Comparison of ENCODE assay signal across 7 mouse cellular contexts in the genomic region with DNA sequence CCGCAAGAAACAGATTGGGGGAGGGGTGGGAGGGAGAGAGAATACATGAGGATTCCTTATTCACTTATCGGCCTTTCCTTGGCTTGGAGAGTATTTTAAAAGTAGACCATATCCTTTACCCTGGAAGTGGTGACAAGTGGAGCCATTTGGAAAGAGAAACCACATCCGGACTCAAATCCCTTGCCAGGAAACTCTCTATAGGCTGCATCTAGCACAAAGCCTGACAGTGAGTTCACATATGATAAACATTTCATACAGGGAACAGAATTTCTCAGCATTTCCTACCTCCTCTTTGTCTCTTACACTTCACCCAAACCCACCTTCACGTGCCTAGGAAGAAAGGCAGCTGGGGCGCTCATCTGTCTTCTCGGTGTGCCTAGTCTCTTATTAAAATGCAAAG. TPM values are rescaled to one million over a fixed set of nuclear protein-coding genes. Genes with fewer than 3 reads are reported as not detected.
A peak's percentile ranks its signal among the peaks of the same experiment; 100 is the strongest.
DNase-seq lines count a peak whose midpoint lies in the region; ATAC-seq and TF ChIP-seq lines count a peak whose summit lies in the region.

No protein-coding gene starts in this region.

- no peaks in the 10 kb centered on the region for H3K9me3 ChIP-seq in CH12.LX (replicated peaks; ENCODE audit: low read length)
- no peaks in the 10 kb centered on the region for H3K9me3 ChIP-seq in erythroblast, embryonic 14.5 days (ENCODE audit: control insufficient read depth, low read length)
- H3K9me3 ChIP-seq in limb, embryonic 13.5 days, result no peaks in the 10 kb centered on the region
- H3K9me3 ChIP-seq in stomach, embryonic 15.5 days, result no peaks in the 10 kb centered on the region

- no peak for TF ChIP-seq RAD21 in CH12.LX (IDR thresholded peaks at IDR 0.05; ENCODE audit: low read depth, low read length)

- H3K36me3 ChIP-seq in CH12.LX (replicated peaks in 1 of 2; ENCODE audit: control insufficient read depth in 1 of 2, insufficient read depth in 1 of 2, low read length in 1 of 2), result peaks cover 18 to 51% of the 10 kb centered on the region in 2 experiments
- peaks cover 15% of the 10 kb centered on the region for H3K36me3 ChIP-seq in erythroblast, embryonic 14.5 days (ENCODE audit: control insufficient read depth)
- peaks cover 37% of the 10 kb centered on the region for H3K36me3 ChIP-seq in limb, embryonic 13.5 days
- H3K36me3 ChIP-seq in stomach, embryonic 15.5 days, result peaks cover 5% of the 10 kb centered on the region; the same call in 1 of the 2 replicates

- TF ChIP-seq POLR2A in CH12.LX (IDR thresholded peaks at IDR 0.05; ENCODE audit: low read depth, low read length), result no peak

- peak overlapping the region; percentile 85 for H3K4me2 ChIP-seq in CH12.LX (ENCODE audit: insufficient read depth, low read depth, poor library complexity, severe bottlenecking)
- H3K4me2 ChIP-seq in limb, embryonic 13.5 days (replicated peaks), result peak overlapping the region; percentile 84
- H3K4me2 ChIP-seq in stomach, embryonic 15.5 days, result peak overlapping the region; percentile 83

- H3K27ac ChIP-seq in CH12.LX (ENCODE audit: insufficient read depth, low read depth), result no peak overlapping the region
- H3K27ac ChIP-seq in limb, embryonic 13.5 days, result peak overlapping the region; percentile 77
- peak overlapping the region; percentile 94 for H3K27ac ChIP-seq in stomach, embryonic 15.5 days

- peak overlapping the region; percentile 71 for H3K9ac ChIP-seq in CH12.LX (ENCODE audit: insufficient read depth, low read depth)
- peak overlapping the region; percentile 85 for H3K9ac ChIP-seq in limb, embryonic 13.5 days
- H3K9ac ChIP-seq in stomach, embryonic 15.5 days, result peak overlapping the region; percentile 63; the same call in 1 of the 2 replicates

- H3K27me3 ChIP-seq in CH12.LX (replicated peaks), result no peaks in the 10 kb centered on the region
- peaks cover 6% of the 10 kb centered on the region; the same call in 1 of the 2 replicates for H3K27me3 ChIP-seq in erythroblast, embryonic 14.5 days (ENCODE audit: control insufficient read depth)
- no peaks in the 10 kb centered on the region for H3K27me3 ChIP-seq in limb, embryonic 13.5 days
- H3K27me3 ChIP-seq in stomach, embryonic 15.5 days (replicated peaks), result no peaks in the 10 kb centered on the region

- H3K4me1 ChIP-seq in CH12.LX (ENCODE audit: control insufficient read depth in 1 of 2, insufficient read depth in 2 of 2), result peaks cover 0 to 29% of the 10 kb centered on the region in 2 experiments; a peak in 3 of 4 replicates
- peaks cover 31% of the 10 kb centered on the region for H3K4me1 ChIP-seq in erythroblast, embryonic 14.5 days (ENCODE audit: control insufficient read depth)
- H3K4me1 ChIP-seq in limb, embryonic 13.5 days, result peaks cover 18% of the 10 kb centered on the region
- H3K4me1 ChIP-seq in stomach, embryonic 15.5 days, result peaks cover 11% of the 10 kb centered on the region; the same call in 1 of the 2 replicates

- no peak for TF ChIP-seq CTCF in CH12.LX (conservative IDR thresholded peaks at IDR 0.05 in 1 of 2, IDR thresholded peaks at IDR 0.05 in 1 of 2; ENCODE audit: low read depth in 2 of 2, low read length in 2 of 2)

- dilution Hi-C loops in CH12.LX (cut with MboI; ENCODE audit: extremely low pct_ligation_motif_present, extremely low pct_unique_long_range_greater_than_20kb, low sequenced_read_pairs), result no loop called here

- in situ Hi-C loops in CH12.LX (cut with MboI; ENCODE audit: low pct_ligation_motif_present, low pct_unique_long_range_greater_than_20kb, low sequenced_read_pairs), result no loop called here

- DNase-seq in 416B (ENCODE audit: low read depth), result peak; percentile 64
- no peak for DNase-seq in CH12.LX (ENCODE audit: extremely low read depth)
- no peak for DNase-seq in ovary, postnatal 14 days (ENCODE audit: low spot score)

- no peak for ATAC-seq in limb, embryonic 13.5 days (ENCODE audit: low FRiP score, low read depth)
- ATAC-seq in stomach, embryonic 15.5 days (ENCODE audit: insufficient read depth, low FRiP score, low read depth), result no peak
- no peak for ATAC-seq in frontal cortex, adult (ENCODE audit: low TSS enrichment)

- peak overlapping the region; percentile 67 to 75 (median 67) for H3K4me3 ChIP-seq in CH12.LX (replicated peaks in 1 of 3; ENCODE audit: low read depth in 2 of 3, low read length in 2 of 3, poor library complexity in 1 of 3)
- H3K4me3 ChIP-seq in erythroblast, embryonic 14.5 days (replicated peaks), result peak overlapping the region; percentile 81
- H3K4me3 ChIP-seq in limb, embryonic 13.5 days, result peak overlapping the region; percentile 59
- H3K4me3 ChIP-seq in stomach, embryonic 15.5 days (replicated peaks), result peak overlapping the region; percentile 67

- WGBS in limb, embryonic 13.5 days, result 9% methylated on average over 6 of the region's 6 CpGs
- WGBS in stomach, embryonic 15.5 days, result 3% methylated on average over 6 of the region's 6 CpGs

- peaks cover 6% of the 10 kb centered on the region; the same call in 1 of the 2 replicates for H3K79me2 ChIP-seq in CH12.LX (replicated peaks; ENCODE audit: control insufficient read depth, extremely low read depth, insufficient read depth, poor library complexity, severe bottlenecking)

- TF ChIP-seq EP300 in CH12.LX (IDR thresholded peaks at IDR 0.05; ENCODE audit: low read length), result no peak

TF ChIP-seq in CH12.LX, 34 proteins besides CTCF, POLR2A, EP300 and RAD21:
- TF ChIP-seq BHLHE40 (IDR thresholded peaks at IDR 0.05; ENCODE audit: low read depth, low read length), result peak; percentile 78
- no peak for TF ChIP-seq MEF2A (IDR thresholded peaks at IDR 0.05; ENCODE audit: borderline replicate concordance, low read depth, low read length)
- 0 out of 2 replicates have a peak, but pooled peaks have one; percentile 31 for TF ChIP-seq MYC (IDR thresholded peaks at IDR 0.05; ENCODE audit: low read depth, low read length)

RNA-seq across cellular contexts. Expression of gene Fbf1, which starts 0.7 kb away (rescaled TPM):
- total RNA-seq in CH12.LX (2012; rRNA removed) (44.8 and 45.5 TPM in 2 replicates), CH12.LX (2014; rRNA removed) (23.9 and 26.6 TPM in 2 replicates)
- polyA plus RNA-seq in CH12.LX (2012; ENCODE audit: insufficient read length, low read depth), result 39.0 and 40.7 TPM in 2 replicates
- polyA plus RNA-seq in erythroblast, embryonic 14.5 days (2012), result 1.1 and 1.3 TPM in 2 replicates
- 48.6 and 48.9 TPM in 2 replicates for polyA plus RNA-seq in limb, embryonic 13.5 days (2015; fragmentation: Nextera tagmentation; extraction: Ambion mirVana)
- polyA plus RNA-seq in stomach, embryonic 15.5 days (2015; fragmentation: Nextera tagmentation; extraction: Ambion mirVana), result 26.8 and 31.8 TPM in 2 replicates

RNA-seq across cellular contexts. Expression of gene Mrpl38, which starts 28.6 kb away (rescaled TPM):
- total RNA-seq in CH12.LX (2012; rRNA removed) (157 and 159 TPM in 2 replicates), CH12.LX (2014; rRNA removed) (95.6 and 109 TPM in 2 replicates)
- 171 and 188 TPM in 2 replicates for polyA plus RNA-seq in CH12.LX (2012; ENCODE audit: insufficient read length, low read depth)
- 7.7 and 8.4 TPM in 2 replicates for polyA plus RNA-seq in erythroblast, embryonic 14.5 days (2012)
- 86.0 and 86.3 TPM in 2 replicates for polyA plus RNA-seq in limb, embryonic 13.5 days (2015; fragmentation: Nextera tagmentation; extraction: Ambion mirVana)
- polyA plus RNA-seq in stomach, embryonic 15.5 days (2015; fragmentation: Nextera tagmentation; extraction: Ambion mirVana), result 94.8 and 102 TPM in 2 replicates

RNA-seq across cellular contexts. Expression of gene Ten1, which starts 31.4 kb away (rescaled TPM):
- total RNA-seq in CH12.LX (2012; rRNA removed) (76.5 and 77.4 TPM in 2 replicates), CH12.LX (2014; rRNA removed) (66.7 and 74.4 TPM in 2 replicates)
- polyA plus RNA-seq in CH12.LX (2012; ENCODE audit: insufficient read length, low read depth), result 70.4 and 81.8 TPM in 2 replicates
- 7.6 and 10.2 TPM in 2 replicates for polyA plus RNA-seq in erythroblast, embryonic 14.5 days (2012)
- 63.3 and 72.1 TPM in 2 replicates for polyA plus RNA-seq in limb, embryonic 13.5 days (2015; fragmentation: Nextera tagmentation; extraction: Ambion mirVana)
- polyA plus RNA-seq in stomach, embryonic 15.5 days (2015; fragmentation: Nextera tagmentation; extraction: Ambion mirVana), result 74.8 and 78.3 TPM in 2 replicates

RNA-seq across cellular contexts. Expression of gene Acox1, which starts 31.6 kb away (rescaled TPM):
- total RNA-seq in CH12.LX (2012; rRNA removed) (19.3 and 21.0 TPM in 2 replicates), CH12.LX (2014; rRNA removed) (17.1 and 18.7 TPM in 2 replicates)
- 20.3 and 20.4 TPM in 2 replicates for polyA plus RNA-seq in CH12.LX (2012; ENCODE audit: insufficient read length, low read depth)
- polyA plus RNA-seq in erythroblast, embryonic 14.5 days (2012), result 0.10 and 0.11 TPM in 2 replicates
- polyA plus RNA-seq in limb, embryonic 13.5 days (2015; fragmentation: Nextera tagmentation; extraction: Ambion mirVana), result 22.0 and 23.5 TPM in 2 replicates
- polyA plus RNA-seq in stomach, embryonic 15.5 days (2015; fragmentation: Nextera tagmentation; extraction: Ambion mirVana), result 33.6 and 38.1 TPM in 2 replicates

RNA-seq across cellular contexts. Expression of gene Trim65, which starts 36.3 kb away (rescaled TPM):
- total RNA-seq in CH12.LX (2012; rRNA removed), result 2.0 and 2.8 TPM in 2 replicates
- total RNA-seq in CH12.LX (2014; rRNA removed), result 0.66 and 0.81 TPM in 2 replicates
- 1.1 and 1.4 TPM in 2 replicates for polyA plus RNA-seq in CH12.LX (2012; ENCODE audit: insufficient read length, low read depth)
- polyA plus RNA-seq in erythroblast, embryonic 14.5 days (2012), result 0.04 and 0.08 TPM in 2 replicates
- 2.3 and 3.2 TPM in 2 replicates for polyA plus RNA-seq in limb, embryonic 13.5 days (2015; fragmentation: Nextera tagmentation; extraction: Ambion mirVana)
- 5.7 and 6.5 TPM in 2 replicates for polyA plus RNA-seq in stomach, embryonic 15.5 days (2015; fragmentation: Nextera tagmentation; extraction: Ambion mirVana)

Comparison
In these comparisons a context has a peak if more than half of its experiments do, and no peak if none do; other contexts are left out.
1. RNA of gene Fbf1, which starts 0.7 kb away (polyA plus RNA-seq): 48.6 to 48.9 TPM in limb, embryonic 13.5 days, 39.0 to 40.7 TPM in CH12.LX and 26.8 to 31.8 TPM in stomach, embryonic 15.5 days; 1.1 to 1.3 TPM in erythroblast, embryonic 14.5 days; every median in the first group is over 10 times any median in the second.
2. Peak in every context shown above with its lines, with median percentiles within 50 percentile points of each other: H3K4me2 ChIP-seq, H3K4me3 ChIP-seq and H3K9ac ChIP-seq.